Mouse (Mus musculus): Measurements from ENCODE around the gene Zfp771. TPM values are rescaled to one million over a fixed set of nuclear protein-coding genes. Genes with fewer than 3 reads are reported as not detected.

Gene Zfp771
- polyA plus RNA-seq, 1 experiment, result 85.4 TPM

DNA sequence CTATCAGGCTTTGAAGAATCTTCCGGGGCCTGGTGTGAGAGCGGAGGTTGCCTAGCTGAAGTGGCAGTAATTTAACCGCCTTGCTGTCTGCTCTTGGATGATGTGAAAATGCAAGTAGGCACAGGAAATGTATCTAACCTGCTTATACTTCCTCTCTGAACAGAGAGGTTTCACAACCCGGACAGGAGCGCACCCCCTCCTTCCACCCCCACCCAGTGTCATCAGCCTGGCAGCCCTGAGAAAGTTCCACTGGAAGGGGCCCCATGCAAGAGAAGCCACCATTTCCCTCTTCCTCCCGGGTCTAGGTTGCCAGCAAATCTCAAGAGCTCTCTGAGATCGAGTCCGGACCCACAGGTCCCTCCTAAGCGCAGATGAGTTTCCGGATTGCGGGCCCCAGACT, 52.0 kb downstream of the Zfp771 start, which contains the start of gene Itgal:
Itgal (plus strand) TSS at position 163 of the 400 bp plus-strand sequence.
- no peaks in the 10 kb centered on the region for H3K9me3 ChIP-seq

GRCm38 (mm10) chr7:127296786-127297555, 52.9 kb downstream of the Zfp771 start:
- H3K4me1 ChIP-seq, result peaks cover 61% of the 10 kb centered on the region
- peak overlapping the region; percentile 93 for H3K4me3 ChIP-seq (replicated peaks)
- no peaks in the 10 kb centered on the region for H3K9me3 ChIP-seq
- H3K36me3 ChIP-seq (replicated peaks; ENCODE audit: low read length), result peaks cover 45% of the 10 kb centered on the region
- H3K27me3 ChIP-seq (replicated peaks), result no peaks in the 10 kb centered on the region
- TF ChIP-seq FLI1 (IDR thresholded peaks at IDR 0.05; ENCODE audit: low read length) (no peak), GATA1 (IDR thresholded peaks at IDR 0.05; ENCODE audit: borderline replicate concordance, low read length) (no peak)

More for the DNA sequence above, 52.0 kb downstream of the Zfp771 start, which contains the start of gene Itgal:
- H3K4me1 ChIP-seq, result peaks cover 63% of the 10 kb centered on the region
- no peak for TF ChIP-seq FLI1 (IDR thresholded peaks at IDR 0.05; ENCODE audit: low read length)
- no peak for TF ChIP-seq GATA1 (IDR thresholded peaks at IDR 0.05; ENCODE audit: borderline replicate concordance, low read length)
- H3K4me3 ChIP-seq (replicated peaks), result peak within 1 kb of the TSS; percentile 93
- H3K27me3 ChIP-seq (replicated peaks), result peaks cover 2% of the 10 kb centered on the region
- H3K36me3 ChIP-seq (replicated peaks; ENCODE audit: low read length), result peaks cover 36% of the 10 kb centered on the region

- H3K4me3 ChIP-seq (replicated peaks), result peak overlapping the region; percentile 93
These were observed 53.6 kb downstream of the Zfp771 start for GRCm38 (mm10) chr7:127297586-127298193.

More at GRCm38 (mm10) chr7:127297586-127298193, 53.6 kb downstream of the Zfp771 start:
- no peak for TF ChIP-seq GATA1 (IDR thresholded peaks at IDR 0.05; ENCODE audit: borderline replicate concordance, low read length)
- TF ChIP-seq FLI1 (IDR thresholded peaks at IDR 0.05; ENCODE audit: low read length), result no peak
- peaks cover 64% of the 10 kb centered on the region for H3K4me1 ChIP-seq
- H3K9me3 ChIP-seq, result no peaks in the 10 kb centered on the region
- H3K27me3 ChIP-seq (replicated peaks), result no peaks in the 10 kb centered on the region
- H3K36me3 ChIP-seq (replicated peaks; ENCODE audit: low read length), result peaks cover 52% of the 10 kb centered on the region

Other genes with a start within 250 kb of the Zfp771 start
- 39.1 and 72.4 TPM in 2 replicates for gene Mvp, start 229.7 kb upstream of the Zfp771 start, polyA plus RNA-seq (2012; ENCODE audit: insufficient read depth, low replicate concordance)
- 4.2 TPM in 1 of 2 replicates, not detected in the other for gene Pagr1b, start 227.8 kb upstream of the Zfp771 start, polyA plus RNA-seq (2012; ENCODE audit: insufficient read depth, low replicate concordance)
- 15.8 and 94.8 TPM in 2 replicates for gene Pagr1a, start 226.9 kb upstream of the Zfp771 start, polyA plus RNA-seq (2012; ENCODE audit: insufficient read depth, low replicate concordance)
- 164 and 252 TPM in 2 replicates for gene Gm42742, start 223.2 kb upstream of the Zfp771 start, polyA plus RNA-seq (2012; ENCODE audit: insufficient read depth, low replicate concordance)
- gene Prrt2, start 223.1 kb upstream of the Zfp771 start, polyA plus RNA-seq (2012; ENCODE audit: insufficient read depth, low replicate concordance), result 0.68 and 3.9 TPM in 2 replicates
- 324 and 1,017 TPM in 2 replicates for gene Maz, start 217.2 kb upstream of the Zfp771 start, polyA plus RNA-seq (2012; ENCODE audit: insufficient read depth, low replicate concordance)
- 6.8 and 18.0 TPM in 2 replicates for gene Kif22, start 201.8 kb upstream of the Zfp771 start, polyA plus RNA-seq (2012; ENCODE audit: insufficient read depth, low replicate concordance)
- gene Zg16, start 156.9 kb upstream of the Zfp771 start, polyA plus RNA-seq (2012; ENCODE audit: insufficient read depth, low replicate concordance), result not detected in 2 replicates
- 71.8 and 93.9 TPM in 2 replicates for gene AI467606, start 152.9 kb upstream of the Zfp771 start, polyA plus RNA-seq (2012; ENCODE audit: insufficient read depth, low replicate concordance)
- gene Qprt, start 122.0 kb upstream of the Zfp771 start, polyA plus RNA-seq (2012; ENCODE audit: insufficient read depth, low replicate concordance), result not detected in 2 replicates
- gene Spn, start 106.5 kb upstream of the Zfp771 start, polyA plus RNA-seq (2012; ENCODE audit: insufficient read depth, low replicate concordance), result 2.2 and 17.4 TPM in 2 replicates
- 13.5 and 43.5 TPM in 2 replicates for gene Cd2bp2, start 48.2 kb upstream of the Zfp771 start, polyA plus RNA-seq (2012; ENCODE audit: insufficient read depth, low replicate concordance)
- 83.3 and 137 TPM in 2 replicates for gene Tbc1d10b, start 35.8 kb upstream of the Zfp771 start, polyA plus RNA-seq (2012; ENCODE audit: insufficient read depth, low replicate concordance)
- 4.7 TPM in 1 of 2 replicates, not detected in the other for gene Mylpf, start 35.4 kb upstream of the Zfp771 start, polyA plus RNA-seq (2012; ENCODE audit: insufficient read depth, low replicate concordance)
- gene Zfp553, start 11.2 kb upstream of the Zfp771 start, polyA plus RNA-seq (2012; ENCODE audit: insufficient read depth, low replicate concordance), result 10.8 and 17.3 TPM in 2 replicates
- gene Sept1, start 11.1 kb upstream of the Zfp771 start, polyA plus RNA-seq (2012; ENCODE audit: insufficient read depth, low replicate concordance), result 369 and 529 TPM in 2 replicates
- gene Dctpp1, start 16.4 kb downstream of the Zfp771 start, polyA plus RNA-seq (2012; ENCODE audit: insufficient read depth, low replicate concordance), result 65.3 and 143 TPM in 2 replicates
- gene Sephs2, start 29.8 kb downstream of the Zfp771 start, polyA plus RNA-seq (2012; ENCODE audit: insufficient read depth, low replicate concordance), result 32.9 and 41.0 TPM in 2 replicates
- gene Itgal, start 52.0 kb downstream of the Zfp771 start, polyA plus RNA-seq (2012; ENCODE audit: insufficient read depth, low replicate concordance), result 11.2 and 21.5 TPM in 2 replicates
- gene Zfp768, start 101.3 kb downstream of the Zfp771 start, polyA plus RNA-seq (2012; ENCODE audit: insufficient read depth, low replicate concordance), result 21.5 and 31.6 TPM in 2 replicates
- gene Zfp747, start 131.8 kb downstream of the Zfp771 start, polyA plus RNA-seq (2012; ENCODE audit: insufficient read depth, low replicate concordance), result 0.73 TPM in 1 of 2 replicates, not detected in the other
- 0.07 and 1.7 TPM in 2 replicates for gene 9130019O22Rik, start 142.9 kb downstream of the Zfp771 start, polyA plus RNA-seq (2012; ENCODE audit: insufficient read depth, low replicate concordance)
- gene E430018J23Rik, start 149.4 kb downstream of the Zfp771 start, polyA plus RNA-seq (2012; ENCODE audit: insufficient read depth, low replicate concordance), result 5.5 TPM in 1 of 2 replicates, not detected in the other
- 0.32 TPM in 1 of 2 replicates, not detected in the other for gene Zfp764, start 162.5 kb downstream of the Zfp771 start, polyA plus RNA-seq (2012; ENCODE audit: insufficient read depth, low replicate concordance)
- 12.3 and 25.6 TPM in 2 replicates for gene Zfp688, start 177.8 kb downstream of the Zfp771 start, polyA plus RNA-seq (2012; ENCODE audit: insufficient read depth, low replicate concordance)
- gene Zfp689, start 204.9 kb downstream of the Zfp771 start, polyA plus RNA-seq (2012; ENCODE audit: insufficient read depth, low replicate concordance), result 4.4 and 12.0 TPM in 2 replicates
- 83.1 and 177 TPM in 2 replicates for gene Prr14, start 215.3 kb downstream of the Zfp771 start, polyA plus RNA-seq (2012; ENCODE audit: insufficient read depth, low replicate concordance)
- 237 and 322 TPM in 2 replicates for gene Fbrs, start 234.9 kb downstream of the Zfp771 start, polyA plus RNA-seq (2012; ENCODE audit: insufficient read depth, low replicate concordance)

Data from megakaryocyte, embryonic 14.5 days (primary cell).